Mouse (Mus musculus): ENCODE measurements around the gene Ece1. TPM values are rescaled to one million over a fixed set of nuclear protein-coding genes. Genes with fewer than 3 reads are reported as not detected.

Gene Ece1
- total and polyA plus RNA-seq, 3 experiments = 25.3 to 43.8 TPM; not detected in 1

GRCm38 (mm10) chr4:137814140-137814539 is 47.9 kb upstream of the Ece1 start:
- DNase-seq (ENCODE audit: low read depth, low spot score) = no peak
- H3K36me3 ChIP-seq (ENCODE audit: control insufficient read depth in 1 of 2, insufficient read depth in 2 of 2, low read length in 2 of 2) = no peaks in the 10 kb centered on the region
- no peak overlapping the region for H3K27ac ChIP-seq (ENCODE audit: control insufficient read depth, low read depth, low read length)
- H3K4me3 ChIP-seq (ENCODE audit: control insufficient read depth in 1 of 2, insufficient read depth in 1 of 2, low read depth in 2 of 2, low read length in 2 of 2) = no peak overlapping the region
- H3K79me2 ChIP-seq (ENCODE audit: control insufficient read depth, insufficient read depth, low read length, poor library complexity) = no peaks in the 10 kb centered on the region
- peaks cover 0 to 4% of the 10 kb centered on the region in 2 experiments; a peak in 2 of 4 replicates for H3K27me3 ChIP-seq (ENCODE audit: control insufficient read depth in 1 of 2, insufficient read depth in 2 of 2, low read length in 2 of 2)
- no peaks in the 10 kb centered on the region for H3K9me3 ChIP-seq (replicated peaks; ENCODE audit: insufficient read depth, low read length)
- no peak for TF ChIP-seq CHD1 (IDR thresholded peaks at IDR 0.05; ENCODE audit: low read depth, low read length)
- no peak for TF ChIP-seq ZMIZ1 (IDR thresholded peaks at IDR 0.05; ENCODE audit: low read depth, low read length)
- TF ChIP-seq CHD2 (IDR thresholded peaks at IDR 0.05; ENCODE audit: low read length) = no peak
- TF ChIP-seq NELFE (IDR thresholded peaks at IDR 0.05; ENCODE audit: low read depth, low read length) = no peak
- TF ChIP-seq MEF2A (IDR thresholded peaks at IDR 0.05; ENCODE audit: extremely low read depth, insufficient replicate concordance, low read depth, low read length, poor library complexity, severe bottlenecking) = no peak
- no peak for TF ChIP-seq JUND (IDR thresholded peaks at IDR 0.05; ENCODE audit: low read depth, low read length)
- TF ChIP-seq EP300 (IDR thresholded peaks at IDR 0.05; ENCODE audit: low read depth in 1 of 2, low read length in 2 of 2) = no peak
- TF ChIP-seq TCF12 (IDR thresholded peaks at IDR 0.05; ENCODE audit: low read depth, low read length) = no peak
- no peak for TF ChIP-seq MAZ (IDR thresholded peaks at IDR 0.05; ENCODE audit: low read depth, low read length)
- TF ChIP-seq HCFC1 (IDR thresholded peaks at IDR 0.05; ENCODE audit: low read depth, low read length) = no peak
- no peaks in the 10 kb centered on the region for H3K4me1 ChIP-seq (ENCODE audit: control insufficient read depth in 1 of 2, insufficient read depth in 2 of 2, low read length in 2 of 2)
- H3K9ac ChIP-seq (ENCODE audit: control insufficient read depth, low read depth, low read length, poor library complexity, severe bottlenecking) = no peak overlapping the region

GRCm38 (mm10) chr4:137815473-137815872 is 46.6 kb upstream of the Ece1 start:
- Histone ChIP-seq H3K4me1 (ENCODE audit: control insufficient read depth in 1 of 2, insufficient read depth in 2 of 2, low read length in 2 of 2) (no peaks in the 10 kb centered on the region), H3K4me3 (ENCODE audit: control insufficient read depth in 1 of 2, insufficient read depth in 1 of 2, low read depth in 2 of 2, low read length in 2 of 2) (no peak overlapping the region), H3K27ac (ENCODE audit: control insufficient read depth, low read depth, low read length) (no peak overlapping the region), H3K27me3 (ENCODE audit: control insufficient read depth in 1 of 2, insufficient read depth in 2 of 2, low read length in 2 of 2) (peaks cover 0 to 4% of the 10 kb centered on the region in 2 experiments; a peak in 1 of 4 replicates), H3K9ac (ENCODE audit: control insufficient read depth, low read depth, low read length, poor library complexity, severe bottlenecking) (no peak overlapping the region), H3K36me3 (ENCODE audit: control insufficient read depth in 1 of 2, insufficient read depth in 2 of 2, low read length in 2 of 2) (no peaks in the 10 kb centered on the region), H3K79me2 (ENCODE audit: control insufficient read depth, insufficient read depth, low read length, poor library complexity) (no peaks in the 10 kb centered on the region), H3K9me3 (replicated peaks; ENCODE audit: insufficient read depth, low read length) (no peaks in the 10 kb centered on the region)
- DNase-seq (ENCODE audit: low read depth, low spot score) = peak; percentile 63
- no peak for TF ChIP-seq SIN3A (IDR thresholded peaks at IDR 0.05; ENCODE audit: low read length)
- TF ChIP-seq MAFK (IDR thresholded peaks at IDR 0.05; ENCODE audit: borderline replicate concordance, low read depth, low read length) = no peak

- no peak overlapping the region for H3K27ac ChIP-seq (ENCODE audit: control insufficient read depth, low read depth, low read length)
- H3K4me3 ChIP-seq (ENCODE audit: control insufficient read depth in 1 of 2, insufficient read depth in 1 of 2, low read depth in 2 of 2, low read length in 2 of 2) = no peak overlapping the region
- no peaks in the 10 kb centered on the region for H3K79me2 ChIP-seq (ENCODE audit: control insufficient read depth, insufficient read depth, low read length, poor library complexity)
- H3K36me3 ChIP-seq (ENCODE audit: control insufficient read depth in 1 of 2, insufficient read depth in 2 of 2, low read length in 2 of 2) = no peaks in the 10 kb centered on the region
- no peaks in the 10 kb centered on the region for H3K9me3 ChIP-seq (replicated peaks; ENCODE audit: insufficient read depth, low read length)
- no peak overlapping the region for H3K9ac ChIP-seq (ENCODE audit: control insufficient read depth, low read depth, low read length, poor library complexity, severe bottlenecking)
- H3K4me1 ChIP-seq (ENCODE audit: control insufficient read depth in 1 of 2, insufficient read depth in 2 of 2, low read length in 2 of 2) = peaks cover 0 to 3% of the 10 kb centered on the region in 2 experiments; a peak in 2 of 4 replicates
- H3K27me3 ChIP-seq (ENCODE audit: control insufficient read depth in 1 of 2, insufficient read depth in 2 of 2, low read length in 2 of 2) = peaks cover 0 to under 1% of the 10 kb centered on the region in 2 experiments; a peak in 1 of 4 replicates
- no peak for DNase-seq (ENCODE audit: low read depth, low spot score)
- no peak for TF ChIP-seq ZC3H11A (IDR thresholded peaks at IDR 0.05; ENCODE audit: low read depth, low read length)
- no peak for TF ChIP-seq MXI1 (IDR thresholded peaks at IDR 0.05; ENCODE audit: low read depth, low read length)
- TF ChIP-seq POLR2A (IDR thresholded peaks at IDR 0.05; ENCODE audit: control insufficient read depth in 1 of 2, insufficient read depth in 1 of 2, low read depth in 1 of 2, low read length in 2 of 2, poor library complexity in 1 of 2) = no peak
- TF ChIP-seq SMC3 (IDR thresholded peaks at IDR 0.05; ENCODE audit: low read depth, low read length) = no peak
- TF ChIP-seq TBP (IDR thresholded peaks at IDR 0.05; ENCODE audit: low read depth, low read length) = no peak
- TF ChIP-seq POLR2AphosphoS2 (IDR thresholded peaks at IDR 0.05; ENCODE audit: low read length) = no peak
- no peak for TF ChIP-seq MAX (IDR thresholded peaks at IDR 0.05; ENCODE audit: low read length)
- TF ChIP-seq RAD21 (IDR thresholded peaks at IDR 0.05; ENCODE audit: low read depth, low read length) = no peak
- no peak for TF ChIP-seq POLR2AphosphoS5 (IDR thresholded peaks at IDR 0.05; ENCODE audit: borderline replicate concordance, low read depth, low read length)
- no peak for TF ChIP-seq RCOR1 (IDR thresholded peaks at IDR 0.05; ENCODE audit: low read depth, low read length)
- no peak for TF ChIP-seq CHD2 (IDR thresholded peaks at IDR 0.05; ENCODE audit: low read length)
- TF ChIP-seq MEF2A (IDR thresholded peaks at IDR 0.05; ENCODE audit: extremely low read depth, insufficient replicate concordance, low read depth, low read length, poor library complexity, severe bottlenecking) = no peak
- TF ChIP-seq ZMIZ1 (IDR thresholded peaks at IDR 0.05; ENCODE audit: low read depth, low read length) = no peak
- no peak for TF ChIP-seq KAT2A (conservative IDR thresholded peaks at IDR 0.05; ENCODE audit: low read depth, low read length)
- TF ChIP-seq ZKSCAN1 (IDR thresholded peaks at IDR 0.05; ENCODE audit: low read depth, low read length) = no peak
- no peak for TF ChIP-seq BHLHE40 (IDR thresholded peaks at IDR 0.05; ENCODE audit: borderline replicate concordance, low read depth, low read length)
- no peak for TF ChIP-seq CTCF (IDR thresholded peaks at IDR 0.05 in 2 of 3, conservative IDR thresholded peaks at IDR 0.05 in 1 of 3; ENCODE audit: control insufficient read depth in 1 of 3, insufficient read depth in 1 of 3, low read depth in 2 of 3, low read length in 3 of 3, poor library complexity in 1 of 3, severe bottlenecking in 1 of 3)
- no peak for TF ChIP-seq USF1 (IDR thresholded peaks at IDR 0.05; ENCODE audit: low read depth, low read length)
Measured at GRCm38 (mm10) chr4:137816216-137816615, 45.8 kb upstream of the Ece1 start.
